Mouse (Mus musculus): ENCODE measurements around the gene Mrtfa. TPM values are rescaled to one million over a fixed set of nuclear protein-coding genes. Genes with fewer than 3 reads are reported as not detected.

The Mrtfa gene
- polyA plus RNA-seq, 3 experiments from 2014 or later, result 47.3 to 66.5 (median 48.1) TPM

GRCm38 (mm10) chr15:81062616-81063015 is 127.9 kb downstream of the Mrtfa start:
- no peak for ATAC-seq

DNA sequence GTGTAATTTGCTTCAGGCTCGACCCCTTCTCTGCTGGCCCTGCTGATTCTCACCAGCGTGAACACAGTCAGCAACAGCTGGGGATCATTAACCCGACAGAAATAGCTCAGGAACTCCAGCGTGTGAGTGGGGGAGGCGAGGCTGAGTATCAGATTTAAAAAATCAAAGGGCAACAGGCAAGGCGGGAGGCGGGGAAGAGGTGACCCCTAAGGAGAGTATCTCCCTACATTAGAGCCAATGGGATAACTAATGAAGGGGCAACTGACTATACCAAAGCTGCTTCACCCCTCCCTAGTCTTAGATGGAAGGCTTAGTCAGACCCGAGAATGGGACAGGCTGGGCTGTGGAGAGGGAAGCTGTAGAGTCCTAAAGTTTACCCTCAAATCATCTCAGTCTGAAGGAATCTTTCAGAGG is 128.4 kb downstream of the Mrtfa start:
- ATAC-seq, result no peak

GRCm38 (mm10) chr15:81060975-81061374 is 129.6 kb downstream of the Mrtfa start:
- ATAC-seq, result no peak

DNA sequence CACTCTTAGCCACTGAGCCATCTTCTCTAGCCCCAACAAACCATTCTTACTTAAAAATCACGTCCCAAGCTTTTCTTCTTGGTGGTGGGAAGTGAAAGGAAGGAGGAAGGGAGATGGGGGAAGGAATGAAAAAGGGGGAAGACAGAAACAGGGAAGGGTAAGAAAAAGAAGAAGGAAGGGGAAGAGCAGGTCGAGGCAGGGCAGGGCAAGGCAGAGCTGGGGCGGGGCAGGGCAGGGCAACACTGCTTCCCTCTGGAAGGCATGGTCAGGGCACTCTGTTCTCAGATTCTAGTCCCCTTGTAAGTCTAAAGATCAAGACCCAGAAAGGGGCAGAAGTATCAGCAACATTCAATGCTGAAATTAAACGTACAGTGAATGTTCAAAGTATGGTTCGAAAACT is 132.8 kb downstream of the Mrtfa start:
- no peak for ATAC-seq

DNA sequence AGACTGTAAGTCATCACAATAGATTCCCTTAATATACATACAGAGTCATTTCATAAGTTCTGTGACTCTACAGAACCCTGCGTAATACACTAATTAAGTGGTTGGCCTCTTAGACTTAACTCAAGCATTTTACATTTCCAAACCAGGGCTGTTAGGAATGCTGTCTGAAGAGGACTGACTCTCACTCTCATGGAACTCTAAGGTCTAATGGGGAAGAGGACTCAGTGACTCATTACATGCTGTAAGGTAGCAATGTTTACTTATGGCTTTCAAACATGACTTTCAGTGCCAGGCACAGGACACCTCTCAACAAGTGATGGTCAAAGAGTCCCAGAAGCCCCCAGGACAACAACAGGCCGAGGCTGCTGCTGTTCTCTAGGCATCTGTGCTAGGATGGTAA is 135.1 kb downstream of the Mrtfa start:
- ATAC-seq, result no peak

- ATAC-seq, result no peak
Measured at GRCm38 (mm10) chr15:81052491-81052890, 138.1 kb downstream of the Mrtfa start.

DNA sequence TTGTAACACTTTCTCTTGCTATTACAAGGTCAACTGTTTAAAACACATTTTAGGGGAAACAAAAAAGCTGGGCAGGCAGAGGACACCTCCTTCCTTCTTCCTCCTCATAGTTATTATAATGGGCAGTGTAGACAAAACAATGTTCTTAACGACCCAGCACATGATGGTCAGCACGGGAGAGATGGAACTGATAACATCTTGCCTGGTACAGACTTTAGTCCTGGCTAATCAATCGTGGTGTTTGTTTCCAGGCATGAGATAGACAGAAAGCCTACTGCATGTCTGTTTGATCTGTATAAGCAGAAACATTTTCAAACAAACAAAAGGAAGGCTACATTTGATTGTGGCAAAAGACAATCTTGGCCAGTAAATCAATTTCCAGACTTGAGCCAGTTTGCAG is 140.1 kb downstream of the Mrtfa start:
- no peak for ATAC-seq

- no peak for ATAC-seq
Measured at GRCm38 (mm10) chr15:81049401-81050053, 141.0 kb downstream of the Mrtfa start.

GRCm38 (mm10) chr15:81047497-81047896 is 143.1 kb downstream of the Mrtfa start:
- no peak for ATAC-seq

- no peak for ATAC-seq
Measured at GRCm38 (mm10) chr15:81046061-81046460, 144.5 kb downstream of the Mrtfa start.

GRCm38 (mm10) chr15:81045336-81045735 is 145.2 kb downstream of the Mrtfa start:
- ATAC-seq, result peak; percentile 63

DNA sequence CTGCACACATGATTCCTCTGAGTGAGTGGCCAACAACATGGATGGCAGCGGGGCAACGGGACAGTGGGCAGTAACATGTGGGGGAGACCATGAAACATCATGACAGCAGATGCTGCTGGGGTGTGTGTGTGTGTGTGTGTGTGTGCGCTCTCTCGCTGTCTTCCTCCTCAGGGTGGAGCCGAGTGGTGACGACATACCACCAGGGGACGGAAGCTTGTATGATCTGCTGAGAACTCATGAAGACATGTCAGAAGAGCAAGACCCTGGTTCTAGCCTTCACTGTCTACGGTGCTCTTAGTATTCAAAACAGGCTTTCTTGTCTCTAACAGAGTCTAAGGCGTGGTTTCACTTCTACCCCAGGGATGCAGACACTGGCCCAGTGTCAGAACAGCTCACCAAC is 146.1 kb downstream of the Mrtfa start:
- ATAC-seq, result peak; percentile 78

GRCm38 (mm10) chr15:81042276-81042931 is 148.2 kb downstream of the Mrtfa start:
- no peak for ATAC-seq

- no peak for ATAC-seq
Measured at GRCm38 (mm10) chr15:81041767-81042166, 148.8 kb downstream of the Mrtfa start.

GRCm38 (mm10) chr15:81038419-81038818 is 152.1 kb downstream of the Mrtfa start:
- ATAC-seq, result no peak

DNA sequence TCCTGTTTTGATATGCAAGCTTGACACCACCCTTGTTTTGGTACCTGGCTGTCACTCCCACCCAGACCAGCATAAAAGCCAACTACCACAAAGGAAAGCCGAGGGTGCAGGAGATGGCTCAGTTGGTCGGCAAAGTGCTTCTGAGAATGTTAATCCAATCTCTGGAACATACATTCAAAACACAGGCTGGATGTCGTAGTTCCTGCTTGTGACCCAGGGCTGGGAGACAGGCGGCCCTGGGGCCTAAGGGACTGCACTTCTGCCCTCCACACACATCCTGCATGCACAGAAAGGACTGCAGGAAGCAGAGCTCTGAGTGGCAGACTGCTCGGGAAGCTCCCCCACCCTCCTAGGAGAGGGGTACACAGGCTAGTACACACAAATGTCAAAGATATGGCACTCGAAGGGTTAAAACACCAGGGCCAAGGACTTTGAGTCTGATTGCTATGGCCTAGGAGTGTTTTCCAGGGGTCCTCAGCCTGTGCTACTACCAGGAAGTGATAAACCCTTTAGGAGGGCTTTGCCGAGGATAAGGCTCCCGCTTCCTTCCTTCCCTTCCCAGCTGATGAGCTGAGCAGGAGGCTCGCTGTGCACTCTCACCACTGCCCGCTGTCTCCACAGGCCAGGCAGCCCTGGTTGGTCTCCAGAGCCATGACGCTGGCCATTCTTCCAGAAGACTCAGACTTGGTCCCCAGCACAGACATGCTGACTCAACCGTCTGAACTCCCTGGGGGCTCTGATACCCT is 155.0 kb downstream of the Mrtfa start:
- ATAC-seq, result peak; percentile 40

DNA sequence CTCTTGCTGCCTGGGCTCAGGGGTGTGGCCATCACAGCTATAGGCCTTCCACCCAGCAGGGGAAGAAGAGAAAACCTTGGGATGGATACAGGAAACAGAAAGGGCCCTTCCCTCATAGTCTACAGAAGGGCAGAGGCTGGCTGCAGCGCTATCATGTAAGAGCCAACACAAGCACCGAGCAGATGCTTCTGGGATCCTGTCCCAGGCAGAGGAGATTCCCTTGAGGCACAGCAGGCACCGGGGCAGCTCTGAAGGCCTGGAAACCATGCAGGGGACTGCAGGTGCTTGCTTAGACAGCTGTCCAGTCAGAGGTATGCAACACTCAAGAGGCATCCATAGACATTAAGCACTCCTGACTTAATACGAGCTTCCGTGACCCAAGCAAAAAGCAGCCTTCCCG is 156.4 kb downstream of the Mrtfa start:
- no peak for ATAC-seq

DNA sequence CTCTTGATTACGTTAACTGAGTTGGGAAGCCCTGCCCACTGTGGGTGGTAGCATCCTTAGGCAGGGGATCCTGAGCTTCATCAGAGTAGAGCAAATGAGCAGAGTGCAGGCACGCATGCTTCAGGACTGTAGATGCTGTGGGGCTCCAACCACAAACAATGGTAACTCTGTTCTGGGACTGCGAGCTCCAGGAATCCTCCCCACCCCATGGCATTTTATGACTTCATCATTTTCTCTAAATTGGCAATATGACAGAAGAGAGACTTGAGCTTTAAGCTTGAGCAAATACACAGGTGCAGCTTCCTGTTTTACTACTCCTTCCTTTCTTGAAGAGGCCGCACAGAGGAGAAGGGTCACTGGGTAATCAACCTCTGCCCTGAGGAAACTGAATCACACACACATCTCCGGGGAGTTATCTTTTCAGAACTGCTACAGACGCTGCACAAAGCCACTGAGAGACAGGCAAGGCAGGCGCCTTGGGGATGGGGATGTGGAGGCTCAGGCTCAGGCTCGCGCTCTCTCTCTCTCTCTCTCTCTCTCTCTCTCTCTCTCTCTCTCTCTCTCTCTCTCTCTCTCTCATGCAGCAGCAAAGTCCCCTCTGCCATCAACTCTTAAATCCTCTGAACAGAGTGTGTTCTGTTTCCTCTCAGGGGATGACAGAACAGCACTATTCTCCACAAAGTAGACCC is 157.5 kb downstream of the Mrtfa start:
- peak; percentile 68 for ATAC-seq

GRCm38 (mm10) chr15:81031611-81032010 is 158.9 kb downstream of the Mrtfa start:
- ATAC-seq, result no peak

GRCm38 (mm10) chr15:81030891-81031425 is 159.6 kb downstream of the Mrtfa start:
- no peak for ATAC-seq

GRCm38 (mm10) chr15:81027378-81028173 is 163.0 kb downstream of the Mrtfa start:
- peak; percentile 94 for ATAC-seq

- ATAC-seq, result no peak
Measured at GRCm38 (mm10) chr15:81026901-81027300, 163.7 kb downstream of the Mrtfa start.
